Mouse (Mus musculus): Measurements from ENCODE around the gene Ripply2.

Gene Ripply2

GRCm38 (mm10) chr9:87025764-87026163, 10.4 kb downstream of the Ripply2 start:
- no peak for DNase-seq (ENCODE audit: low spot score)

GRCm38 (mm10) chr9:87027423-87028084, 12.2 kb downstream of the Ripply2 start:
- DNase-seq (ENCODE audit: low spot score) = peak; percentile 91

GRCm38 (mm10) chr9:87032196-87032595, 16.9 kb downstream of the Ripply2 start:
- no peak for DNase-seq (ENCODE audit: low spot score)

- DNase-seq (ENCODE audit: low spot score) = no peak
Measured at GRCm38 (mm10) chr9:87034831-87035580, 19.7 kb downstream of the Ripply2 start.

- no peak for DNase-seq (ENCODE audit: low spot score)
Measured at GRCm38 (mm10) chr9:87049425-87049824, 34.1 kb downstream of the Ripply2 start.

- no peak for DNase-seq (ENCODE audit: low spot score)
Measured at GRCm38 (mm10) chr9:87055547-87056235, 40.4 kb downstream of the Ripply2 start.

- no peak for DNase-seq (ENCODE audit: low spot score)
Measured at GRCm38 (mm10) chr9:87062337-87062736, 47.0 kb downstream of the Ripply2 start.

GRCm38 (mm10) chr9:87068160-87068559, 52.8 kb downstream of the Ripply2 start:
- no peak for DNase-seq (ENCODE audit: low spot score)

All from retina, embryonic 14.5 days (tissue).